Mouse (Mus musculus) myocyte (in vitro differentiated cells): ENCODE measurements around the gene Gpx3.

Experiments used
- MAX ChIP-seq: IDR thresholded peaks from one replicate; pipeline ENCODE4 v1.6.1; 2011; ENCODE audit warnings: low read depth, mild to moderate bottlenecking, control low read depth
- POLR2A ChIP-seq: IDR thresholded peaks from one replicate; pipeline ENCODE4 v1.6.1; 2011; ENCODE audit warnings: low read depth, mild to moderate bottlenecking, control low read depth, moderate library complexity; ENCODE audit not compliant: insufficient read length
- SRF ChIP-seq: IDR thresholded peaks from one replicate; pipeline ENCODE4 v1.6.1; 2011; ENCODE audit warnings: low read depth; ENCODE audit not compliant: control insufficient read depth, insufficient read length
- TCF12 ChIP-seq: IDR thresholded peaks from one replicate; pipeline ENCODE4 v1.6.1; 2011; ENCODE audit warnings: mild to moderate bottlenecking, control low read depth; ENCODE audit not compliant: poor library complexity, insufficient read depth, severe bottlenecking
- USF1 ChIP-seq: IDR thresholded peaks from one replicate; pipeline ENCODE4 v1.6.1; 2011; ENCODE audit warnings: low read depth, mild to moderate bottlenecking, control low read depth, moderate library complexity

DNA sequence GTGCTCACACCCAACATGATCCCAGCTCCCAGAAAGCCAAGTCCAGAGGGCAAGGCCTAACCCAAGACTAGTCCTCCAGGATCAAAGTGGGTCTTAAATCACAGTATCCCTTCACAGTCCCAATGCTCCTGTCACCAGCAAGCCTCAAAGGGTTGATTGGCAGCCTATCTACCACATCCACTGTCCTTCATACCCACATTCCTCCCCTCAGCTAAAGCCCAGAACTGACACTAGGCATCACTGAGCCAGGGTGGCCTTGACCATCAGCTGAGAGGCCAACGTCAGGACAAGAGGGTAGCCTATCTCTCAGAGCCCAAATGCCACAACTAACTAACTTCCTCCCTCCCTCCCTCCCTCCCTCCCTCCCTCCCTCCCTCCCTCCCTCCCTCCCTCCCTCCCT lies 47.5 kb downstream of the Gpx3 start:
- TF ChIP-seq POLR2A (no peak), TCF12 (no peak), USF1 (no peak), SRF (no peak), MAX (no peak)
